Mouse (Mus musculus): ENCODE data around the gene Ptprg.

The Ptprg gene

DNA sequence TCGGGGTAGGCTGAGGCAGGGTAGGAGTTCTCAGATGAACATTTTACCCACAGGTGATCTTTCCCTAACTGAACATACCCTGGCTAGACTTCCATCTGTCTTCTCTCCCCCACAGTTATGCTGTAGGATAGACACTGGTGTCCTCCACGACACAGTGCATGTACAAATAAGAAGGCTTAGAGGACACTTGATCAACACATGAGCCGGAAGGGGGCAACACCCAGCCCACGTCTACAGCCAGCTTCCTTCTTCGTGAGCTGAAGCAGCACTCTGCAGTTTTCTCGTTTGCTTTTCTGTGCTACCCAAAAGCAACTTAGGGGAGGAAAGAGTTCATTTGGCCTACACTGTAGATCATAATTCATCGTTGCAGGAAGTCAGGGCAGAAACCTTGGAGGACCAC, 554.7 kb downstream of the Ptprg start:
- DNase-seq = no peak

DNA sequence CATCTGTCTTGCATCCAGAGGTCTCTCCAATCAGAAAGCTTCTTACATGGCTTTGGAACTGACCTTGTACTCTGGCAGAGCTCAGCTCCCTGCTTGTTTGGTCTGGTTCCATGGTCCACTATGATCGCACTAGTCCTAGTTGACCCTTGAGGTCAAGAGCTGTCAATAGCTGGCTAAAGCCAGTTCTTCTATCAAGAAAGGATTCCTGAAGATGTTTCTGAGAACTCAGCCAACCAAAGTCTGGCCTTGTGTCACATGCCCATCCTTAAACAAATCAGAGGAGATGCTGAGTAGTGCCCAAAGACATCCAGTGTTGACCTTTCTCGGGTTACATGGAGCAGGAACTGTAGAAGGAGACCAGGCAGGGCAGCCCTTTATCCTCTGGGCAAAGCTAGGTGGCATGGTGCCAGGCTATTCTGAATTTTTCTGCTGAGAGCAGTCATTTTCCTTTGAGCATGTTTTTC, 559.2 kb downstream of the Ptprg start:
- DNase-seq = peak; percentile 67 to 70

DNA sequence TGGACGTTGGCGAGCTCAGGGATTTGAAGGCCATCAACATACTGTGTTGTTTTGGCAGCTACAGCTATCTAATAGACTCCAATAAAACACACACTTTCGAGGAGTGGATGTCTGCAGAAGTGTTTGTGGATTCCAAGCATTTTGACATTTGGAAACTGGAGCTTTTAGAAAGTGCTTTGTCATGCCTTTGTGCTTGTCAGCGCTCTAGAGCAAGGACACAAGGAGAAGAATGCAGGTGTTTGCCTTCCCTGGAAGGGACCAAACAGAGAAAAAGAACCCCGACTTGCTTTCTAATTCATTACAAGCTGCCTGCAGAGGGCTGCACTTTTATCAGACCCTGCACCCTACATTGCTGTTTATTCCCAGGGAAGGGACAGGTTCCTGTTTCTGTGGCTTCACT, 560.0 kb downstream of the Ptprg start:
- DNase-seq = no peak

DNA sequence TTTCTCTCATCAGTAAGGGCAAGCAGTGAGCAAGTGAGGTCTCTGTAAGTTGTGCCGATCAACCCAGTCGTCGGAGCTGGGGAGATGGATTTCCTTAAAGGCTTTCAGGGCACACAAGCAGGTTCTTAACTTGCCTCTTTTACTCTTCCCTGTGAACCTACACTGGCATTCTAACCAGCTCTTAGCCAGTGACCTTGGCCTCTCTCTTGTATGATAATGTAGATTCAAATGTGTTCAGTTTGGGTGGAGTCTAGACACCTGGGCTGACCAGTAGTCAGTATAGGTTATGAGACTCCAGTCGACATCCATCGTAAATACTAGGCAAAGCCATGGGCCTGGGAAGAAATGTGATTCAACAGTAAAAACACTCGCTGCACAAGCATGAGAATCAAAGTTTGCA, 560.7 kb downstream of the Ptprg start:
- no peak for DNase-seq

DNA sequence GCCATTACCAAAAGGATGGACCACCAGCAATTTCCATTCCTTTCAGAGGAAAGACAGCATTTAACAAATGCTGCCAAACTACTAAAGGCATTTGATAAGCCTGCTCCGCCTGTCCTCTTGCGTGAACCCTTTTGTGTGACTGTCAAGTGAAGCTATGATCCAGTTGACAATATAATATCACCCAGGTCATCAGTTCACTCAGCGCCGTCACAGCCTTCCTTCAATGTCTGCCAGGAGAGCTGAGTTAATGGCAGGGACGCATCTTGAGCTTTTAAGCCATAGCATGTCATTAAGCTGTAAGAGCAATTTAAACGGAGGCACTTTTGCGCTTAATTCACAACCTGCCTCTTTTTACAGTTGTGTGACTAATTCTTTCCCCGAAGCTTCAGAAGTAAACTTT, 565.9 kb downstream of the Ptprg start:
- no peak for DNase-seq

DNA sequence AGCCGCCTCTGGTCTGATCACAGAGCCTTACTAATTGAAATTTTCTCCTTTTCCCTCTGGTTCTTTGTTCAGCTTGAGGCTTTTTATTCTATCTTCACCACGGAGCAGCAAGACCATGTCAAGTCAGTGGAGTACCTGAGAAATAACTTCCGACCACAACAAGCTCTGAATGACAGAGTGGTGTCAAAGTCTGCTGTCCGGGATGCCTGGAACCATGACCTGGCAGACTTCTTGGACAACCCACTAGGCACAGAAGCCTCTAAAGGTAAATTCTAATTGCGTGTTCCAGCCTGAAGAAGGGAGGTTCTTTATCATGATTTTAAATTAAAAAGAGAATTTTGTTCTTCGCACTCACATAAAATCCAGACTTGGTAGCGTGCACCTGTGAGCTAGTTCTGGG, 568.6 kb downstream of the Ptprg start:
- no peak for DNase-seq

DNA sequence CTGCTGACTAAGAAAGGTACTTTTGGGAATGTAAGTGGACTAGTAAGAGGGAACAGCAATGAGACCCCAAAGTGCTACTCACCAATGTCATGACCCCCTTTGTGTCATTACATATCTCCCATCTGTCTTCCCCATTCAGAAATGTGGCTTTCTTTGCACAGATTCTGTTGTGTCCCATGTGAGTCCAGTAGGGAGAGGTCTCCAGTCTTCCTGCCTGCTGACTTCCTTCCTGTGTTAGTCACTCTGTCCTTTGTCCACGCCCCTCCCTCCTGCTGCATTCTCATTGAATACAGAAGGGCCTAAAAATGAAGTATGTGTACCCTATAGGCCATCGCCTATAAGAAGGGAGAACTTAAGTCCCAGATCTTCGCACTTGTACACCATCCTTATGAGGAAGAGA, 571.4 kb downstream of the Ptprg start:
- no peak for DNase-seq

DNA sequence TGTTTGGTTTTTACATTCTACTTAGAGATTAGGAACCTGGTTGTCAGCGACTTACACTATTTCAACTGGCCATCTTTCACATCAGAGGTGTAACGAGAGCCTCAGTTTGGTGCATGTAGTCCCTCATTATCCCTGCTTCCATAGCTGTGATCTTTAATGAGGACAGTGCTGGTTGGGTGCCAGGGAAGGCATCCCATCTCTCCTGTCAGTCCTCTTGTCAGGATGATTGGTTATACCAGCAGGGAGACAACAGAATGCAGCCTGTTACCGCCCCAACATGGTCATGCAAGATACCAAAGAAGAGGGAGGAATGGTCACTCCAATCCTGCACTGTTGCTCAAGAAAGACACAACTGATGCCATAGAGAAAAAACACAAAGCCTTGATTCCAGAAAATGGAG, 574.6 kb downstream of the Ptprg start:
- DNase-seq = peak; percentile 53 to 61

DNA sequence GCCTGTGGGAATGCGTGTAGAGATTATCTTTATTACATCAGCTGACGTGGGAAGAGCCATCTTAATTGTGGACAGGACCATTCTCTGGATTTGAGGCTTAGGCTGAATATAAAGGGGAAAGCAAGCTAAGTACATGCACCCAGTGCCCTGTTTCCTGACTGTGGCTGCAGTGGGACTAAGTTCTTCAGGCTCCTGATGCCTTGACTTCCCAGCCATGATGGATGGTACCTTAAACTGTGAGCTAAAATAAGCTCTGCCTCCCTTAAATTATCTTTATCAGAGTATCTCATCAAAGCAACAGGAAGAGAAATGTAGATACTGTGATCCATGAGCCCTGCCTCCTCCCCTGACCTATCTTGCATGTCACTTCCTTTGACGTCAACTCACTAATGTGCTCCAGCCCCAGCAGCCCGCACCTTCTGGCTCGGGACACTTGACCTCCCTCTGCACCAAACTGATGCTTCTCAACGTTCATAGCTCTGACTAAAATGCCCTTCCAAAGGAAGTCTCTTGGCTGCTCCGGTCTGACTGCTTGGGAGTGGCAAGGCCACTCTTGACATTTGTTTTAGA, 578.8 kb downstream of the Ptprg start:
- DNase-seq = no peak

DNA sequence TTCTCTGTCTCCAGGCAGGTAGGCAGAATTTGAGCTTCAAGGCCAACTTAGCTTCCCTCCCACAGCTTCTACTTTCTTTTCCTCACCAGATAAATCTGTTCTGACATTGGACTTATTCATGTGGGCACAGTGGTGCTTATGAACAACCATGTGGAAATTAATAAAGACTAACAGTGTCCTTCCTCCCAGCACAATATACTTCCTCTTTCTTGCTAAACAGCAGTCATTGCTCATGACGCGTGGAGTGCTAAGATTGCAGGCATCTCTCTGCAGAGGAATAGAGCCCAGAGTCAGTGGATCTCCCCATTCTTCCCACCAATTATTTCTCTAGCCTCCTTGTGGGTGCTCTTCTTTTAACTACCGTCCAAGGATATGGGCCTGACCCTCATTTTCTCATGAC, 579.8 kb downstream of the Ptprg start:
- no peak for DNase-seq

DNA sequence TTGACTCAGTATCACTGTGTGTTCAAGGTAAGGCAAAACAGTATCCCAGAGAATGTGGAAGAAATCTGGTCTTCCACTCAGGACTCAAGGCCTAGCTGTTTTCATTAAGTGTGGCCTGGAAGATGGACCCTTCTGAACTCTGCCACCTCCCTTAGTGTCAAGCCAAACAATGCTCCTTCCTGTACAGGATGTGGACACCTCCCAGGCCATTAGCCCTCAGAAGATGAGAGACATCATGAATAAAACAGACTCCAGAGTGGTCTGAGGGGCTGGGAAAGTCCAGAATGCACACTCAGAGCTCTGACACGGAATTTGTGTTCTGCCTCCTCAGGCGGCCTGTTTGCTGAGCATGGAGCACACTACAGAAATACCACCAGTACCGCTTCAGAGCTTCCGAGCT, 581.2 kb downstream of the Ptprg start:
- no peak for DNase-seq

DNA sequence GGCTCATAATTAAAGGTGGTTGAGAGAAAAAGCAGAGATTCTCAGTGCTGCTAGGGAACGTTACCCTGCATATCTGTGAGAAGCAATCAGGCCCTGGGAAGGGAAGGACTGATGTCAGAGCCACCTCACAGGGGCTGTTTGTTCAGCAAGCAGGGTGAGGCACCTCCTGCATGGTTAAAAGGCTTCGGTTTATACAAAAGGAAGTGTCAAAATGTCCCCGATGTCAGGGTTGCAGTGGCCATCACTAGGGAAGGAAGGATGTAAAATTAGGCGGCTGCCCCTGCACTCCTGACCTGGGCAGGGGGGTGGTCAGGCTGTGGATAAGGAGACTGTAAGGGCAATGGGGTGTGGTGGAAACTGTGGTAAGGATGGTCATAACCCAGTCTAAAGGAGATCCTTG, 583.2 kb downstream of the Ptprg start:
- DNase-seq = no peak

DNA sequence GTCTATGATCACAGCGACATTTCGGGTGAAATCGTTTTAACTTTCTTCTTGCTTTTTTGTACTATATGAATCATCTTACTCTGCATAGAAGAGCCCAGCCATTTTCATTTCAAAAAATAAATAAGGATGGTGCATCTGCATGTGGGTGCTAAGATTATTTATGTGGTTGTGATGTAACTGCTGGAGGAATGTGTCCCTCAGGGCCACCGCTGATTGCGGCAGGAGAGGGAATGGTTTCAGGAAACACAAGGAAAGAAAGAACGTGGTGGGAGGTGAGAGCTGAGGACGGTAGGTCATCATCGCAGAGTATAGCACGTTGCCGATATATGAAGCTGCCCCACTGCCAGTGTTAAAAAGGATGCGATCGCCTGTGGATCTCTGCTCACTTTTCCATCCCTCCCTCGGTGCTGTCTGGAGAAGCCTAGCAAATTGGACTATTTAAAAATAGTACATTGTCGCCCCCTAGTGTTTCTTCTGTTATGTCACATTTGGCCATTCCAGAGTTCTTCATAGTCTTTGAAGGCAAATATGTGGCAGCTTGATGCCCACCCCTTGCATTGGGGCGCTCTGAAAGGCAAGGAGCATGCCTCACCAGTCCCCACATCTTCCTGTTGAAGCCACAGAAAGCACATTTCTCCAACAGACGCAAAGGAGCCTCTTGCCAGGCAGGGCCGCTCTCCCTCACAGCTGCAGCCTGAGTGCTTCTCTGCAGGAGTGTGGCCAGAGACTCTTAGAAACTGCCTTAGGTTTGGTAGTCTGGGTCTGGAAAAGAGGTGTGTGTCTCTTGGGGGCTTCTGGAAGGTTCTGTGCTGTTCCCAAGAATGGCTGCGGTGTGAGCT, 586.5 kb downstream of the Ptprg start:
- DNase-seq = peak; percentile 74 to 92

DNA sequence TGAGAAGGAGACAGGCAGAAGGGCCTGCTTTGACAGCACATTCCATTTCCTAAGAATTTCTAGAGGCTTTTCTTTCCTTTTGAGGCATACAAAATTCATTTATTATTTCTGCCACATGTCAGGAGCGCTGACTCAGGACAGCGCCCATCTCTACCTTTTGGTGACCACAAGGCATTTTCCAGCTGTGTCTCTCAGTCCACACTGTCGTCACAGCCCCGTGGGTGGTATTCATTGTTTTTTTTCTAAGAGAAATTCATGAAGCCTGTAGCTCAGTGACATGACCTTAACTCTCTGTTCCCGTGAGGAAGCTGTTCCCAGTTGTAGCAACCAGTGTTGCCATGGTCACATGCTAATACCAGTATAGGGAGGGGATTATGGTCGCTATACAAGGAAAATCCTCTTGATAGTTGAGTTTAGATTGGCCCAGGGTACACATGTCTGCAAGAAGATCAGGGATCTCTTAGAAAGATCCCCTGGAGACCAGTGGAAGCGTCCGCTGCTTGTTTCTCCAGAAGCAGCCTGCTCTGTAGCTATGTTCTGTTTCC, 590.7 kb downstream of the Ptprg start:
- no peak for DNase-seq

DNA sequence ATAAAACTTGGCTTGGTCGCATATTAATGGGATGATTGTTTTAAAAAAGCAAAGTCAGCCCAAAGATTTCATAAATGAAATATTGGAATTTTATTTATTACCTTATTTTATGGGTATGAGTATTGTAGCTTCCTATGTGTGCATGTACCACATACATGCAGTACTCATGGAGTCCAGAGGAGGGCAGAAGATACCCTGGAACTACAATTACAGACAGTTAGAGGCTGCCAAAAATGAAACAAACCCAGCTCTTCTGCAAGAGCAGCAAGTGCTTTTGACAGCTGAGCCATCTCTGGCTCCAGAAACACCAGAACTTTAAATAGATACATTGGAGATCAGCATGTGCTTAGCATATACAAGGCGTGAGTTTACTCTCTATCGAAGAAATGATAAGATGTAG, 592.6 kb downstream of the Ptprg start:
- peak in 1 of 2 experiments; percentile 39 for DNase-seq

DNA sequence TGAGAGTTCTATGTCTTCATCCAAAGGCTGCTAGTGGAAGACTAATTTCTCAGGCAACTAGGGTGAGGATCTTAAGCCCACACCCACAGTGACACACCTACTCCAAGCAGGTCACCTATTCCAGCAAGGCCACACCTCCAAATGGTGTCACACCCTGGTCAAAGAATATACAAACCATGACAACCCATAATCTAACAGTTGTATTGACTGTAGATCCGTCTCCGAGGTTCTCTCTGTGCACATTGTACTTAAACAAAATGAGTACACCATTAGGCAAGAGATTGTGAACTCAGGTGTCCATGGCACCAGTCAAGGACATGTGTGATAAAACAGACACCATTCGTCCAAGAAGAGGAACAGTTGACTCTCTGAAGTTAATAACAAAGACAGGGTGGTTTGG, 596.2 kb downstream of the Ptprg start:
- no peak for DNase-seq

DNA sequence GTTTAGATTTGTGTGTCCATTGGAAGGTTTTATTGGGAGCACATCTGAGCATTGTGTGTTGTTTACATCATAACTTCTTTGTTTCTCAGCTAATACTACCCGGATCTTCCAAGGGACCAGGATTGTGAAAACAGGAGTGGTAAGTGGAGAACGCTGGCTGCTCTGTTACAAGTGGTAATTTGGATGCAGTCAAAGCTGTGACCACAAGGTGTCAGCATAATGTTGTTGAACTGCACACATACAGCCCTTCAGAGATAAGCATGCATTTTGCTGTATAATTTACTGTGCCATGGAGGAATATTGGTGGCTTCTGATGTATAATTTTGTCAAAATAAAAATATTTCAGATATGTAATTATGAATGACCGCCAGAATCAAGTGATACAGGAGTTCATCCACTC, 598.6 kb downstream of the Ptprg start:
- peak; percentile 83 to 86 for DNase-seq

DNA sequence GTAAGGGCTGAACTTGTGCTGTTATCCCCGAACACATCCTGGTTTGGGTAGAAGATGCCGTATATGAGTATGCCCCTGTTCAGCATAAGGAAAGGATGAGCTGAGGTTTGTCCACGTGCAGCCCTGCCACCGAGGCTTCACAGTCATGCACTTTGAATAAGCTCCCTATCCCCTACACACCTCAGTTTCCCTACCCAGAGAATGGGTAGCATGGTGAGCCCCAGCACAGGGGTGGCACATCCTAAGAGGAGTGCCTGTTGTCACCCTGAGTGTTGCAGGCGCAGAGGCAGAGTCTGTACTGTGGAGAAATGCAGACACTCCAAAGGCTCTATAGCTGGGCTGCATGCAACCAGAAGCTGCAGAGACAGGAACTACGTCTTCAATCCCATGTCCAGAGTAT, 599.4 kb downstream of the Ptprg start:
- DNase-seq = no peak

DNA sequence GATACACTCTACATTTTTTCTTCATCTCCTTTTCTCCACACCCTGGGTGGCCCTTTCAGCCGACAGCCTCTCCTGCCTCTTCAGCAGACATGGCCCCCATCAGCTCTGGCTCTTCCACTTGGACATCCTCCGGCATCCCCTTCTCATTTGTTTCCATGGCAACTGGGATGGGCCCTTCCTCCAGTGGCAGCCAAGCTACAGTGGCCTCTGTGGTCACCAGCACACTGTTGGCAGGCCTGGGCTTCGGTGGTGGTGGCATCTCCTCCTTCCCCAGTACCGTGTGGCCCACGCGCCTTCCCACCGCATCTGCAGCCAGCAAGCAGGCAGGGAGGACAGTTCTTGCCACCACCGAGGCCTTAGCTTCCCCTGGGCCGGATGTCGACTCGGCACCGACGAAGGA, 600.3 kb downstream of the Ptprg start:
- peak; percentile 53 to 62 for DNase-seq

DNA sequence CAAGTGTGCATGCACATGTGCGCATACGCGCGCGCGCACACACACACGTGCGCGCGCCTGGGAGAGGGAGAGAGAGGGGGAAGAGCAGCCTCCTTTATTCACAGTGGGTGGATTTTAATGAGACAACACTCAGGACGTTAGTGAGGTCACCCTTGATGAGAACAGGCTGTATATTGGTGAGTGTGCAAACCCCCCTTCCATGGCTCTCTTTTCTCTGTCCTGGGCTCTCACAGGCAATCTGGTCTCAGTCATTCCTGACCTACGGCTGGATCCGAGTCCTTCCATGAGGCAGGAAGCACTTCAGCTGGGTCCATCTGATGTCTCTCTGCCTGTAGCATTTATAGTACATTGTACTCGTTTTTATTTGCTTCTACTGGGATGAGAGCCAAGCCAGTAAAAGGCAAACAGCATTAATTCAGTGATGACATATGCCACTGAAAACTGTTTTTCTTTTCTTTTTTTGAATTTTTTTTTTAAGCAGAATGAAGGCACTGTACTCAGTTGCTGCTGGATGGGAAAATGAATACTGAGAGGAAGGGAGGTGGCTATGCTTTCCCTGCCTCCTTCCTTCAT, 608.5 kb downstream of the Ptprg start:
- DNase-seq = no peak

DNA sequence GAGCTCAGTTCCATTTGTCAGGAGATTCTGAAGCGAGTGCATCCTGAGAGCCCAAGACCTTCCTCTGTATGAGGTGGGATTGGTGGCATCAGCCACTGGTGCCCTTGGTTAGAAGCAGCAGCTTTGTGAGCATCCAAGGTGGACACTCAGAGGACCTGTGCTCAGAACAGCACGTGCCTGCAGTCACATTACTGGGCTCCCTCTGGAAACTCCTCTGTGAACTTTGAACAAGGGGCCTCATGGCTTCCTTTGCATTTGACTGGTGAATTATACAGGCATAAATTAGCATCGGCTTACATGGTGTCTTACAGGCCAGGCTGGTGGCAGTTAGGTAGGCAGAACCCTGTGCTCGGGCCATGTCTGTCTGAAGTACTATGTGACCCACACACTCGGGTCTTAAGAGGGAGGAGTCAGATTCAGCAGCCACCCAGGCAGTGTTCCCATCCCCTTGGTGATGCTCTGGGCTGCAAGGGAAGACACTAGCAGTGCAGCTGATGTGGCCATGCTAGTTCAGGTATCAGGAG, 609.1 kb downstream of the Ptprg start:
- no peak for DNase-seq

DNA sequence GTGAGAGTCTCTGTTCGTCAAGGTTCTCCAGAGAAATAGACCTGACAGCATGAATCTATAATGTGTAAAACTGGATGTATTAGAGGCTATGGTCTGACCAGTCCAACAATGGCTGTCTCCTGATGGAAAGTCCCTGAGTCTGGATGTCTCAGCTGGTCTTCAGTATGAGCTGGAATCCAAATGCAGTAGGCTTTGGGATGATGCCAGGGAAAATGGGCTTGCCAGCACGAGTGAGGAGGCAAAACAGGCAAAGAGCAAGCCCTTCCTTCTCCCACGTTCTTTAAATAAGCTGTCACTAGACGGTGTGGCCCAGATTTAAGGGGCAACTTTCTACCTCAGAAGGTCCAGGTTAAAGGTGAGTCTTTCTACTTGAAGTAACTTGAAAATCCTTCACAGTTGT, 609.9 kb downstream of the Ptprg start:
- peak; percentile 82 for DNase-seq

DNA sequence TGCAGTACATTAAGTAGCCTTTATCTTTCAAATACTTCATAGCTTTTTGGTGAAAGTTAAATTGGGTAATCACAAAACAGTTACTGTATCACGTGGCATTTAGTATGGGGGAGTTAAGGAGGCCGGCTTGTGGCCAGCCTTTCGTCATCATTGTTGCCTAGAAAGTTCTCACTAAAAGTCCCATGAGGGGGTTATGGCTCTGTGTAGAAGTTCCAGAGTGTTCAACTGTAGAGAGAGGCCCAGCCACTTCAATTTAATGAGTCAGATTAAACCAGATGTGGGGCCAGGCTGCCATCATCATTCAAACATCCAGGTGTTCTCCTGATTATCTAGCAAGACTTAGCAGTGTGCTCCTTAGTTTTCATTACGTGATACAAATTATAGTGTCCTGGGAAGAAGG, 613.9 kb downstream of the Ptprg start:
- no peak for DNase-seq

DNA sequence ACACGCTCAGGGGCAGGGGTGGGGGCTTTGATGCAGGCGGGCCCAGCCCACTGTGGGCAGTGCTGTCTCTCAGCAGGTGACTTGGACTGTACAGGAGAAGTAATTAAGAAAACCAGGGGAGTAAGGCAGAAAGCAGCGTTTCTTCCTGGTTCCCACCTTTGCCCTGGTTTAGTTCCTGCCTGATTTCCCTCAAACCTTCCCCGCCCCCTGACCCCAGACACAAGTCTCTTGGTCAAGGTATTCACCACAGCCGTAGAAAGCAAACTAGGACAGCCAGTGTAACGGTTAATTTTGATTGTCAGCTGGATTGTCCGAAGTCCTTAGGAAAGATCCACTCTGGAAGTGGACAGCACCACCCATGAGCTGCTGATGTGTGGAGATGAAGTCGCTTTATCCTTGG, 614.3 kb downstream of the Ptprg start:
- no peak for DNase-seq
